Mouse (Mus musculus) retina, embryonic 14.5 days (tissue): Measurements from ENCODE around the gene Nrxn3.

ENCODE experiments used
- DNase-seq: peaks from one replicate; pipeline ENCODE4 v3.0.0-alpha.2; 2015; ENCODE audit warnings: low spot score

The Nrxn3 gene

DNA sequence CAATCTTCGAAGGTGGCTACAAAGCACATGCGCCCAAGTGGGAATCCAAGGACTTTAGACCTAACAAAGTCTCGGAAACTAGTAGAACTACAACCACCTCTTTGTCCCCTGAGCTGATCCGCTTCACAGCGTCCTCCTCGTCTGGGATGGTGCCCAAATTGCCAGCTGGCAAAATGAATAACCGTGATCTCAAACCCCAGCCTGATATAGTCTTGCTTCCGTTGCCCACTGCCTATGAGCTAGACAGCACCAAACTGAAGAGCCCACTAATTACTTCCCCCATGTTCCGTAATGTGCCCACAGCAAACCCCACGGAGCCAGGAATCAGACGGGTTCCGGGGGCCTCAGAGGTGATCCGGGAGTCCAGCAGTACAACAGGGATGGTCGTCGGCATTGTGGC is 1609.1 kb downstream of the Nrxn3 start:
- DNase-seq, result no peak

GRCm38 (mm10) chr12:90332459-90332858 is 1609.8 kb downstream of the Nrxn3 start:
- DNase-seq, result no peak

DNA sequence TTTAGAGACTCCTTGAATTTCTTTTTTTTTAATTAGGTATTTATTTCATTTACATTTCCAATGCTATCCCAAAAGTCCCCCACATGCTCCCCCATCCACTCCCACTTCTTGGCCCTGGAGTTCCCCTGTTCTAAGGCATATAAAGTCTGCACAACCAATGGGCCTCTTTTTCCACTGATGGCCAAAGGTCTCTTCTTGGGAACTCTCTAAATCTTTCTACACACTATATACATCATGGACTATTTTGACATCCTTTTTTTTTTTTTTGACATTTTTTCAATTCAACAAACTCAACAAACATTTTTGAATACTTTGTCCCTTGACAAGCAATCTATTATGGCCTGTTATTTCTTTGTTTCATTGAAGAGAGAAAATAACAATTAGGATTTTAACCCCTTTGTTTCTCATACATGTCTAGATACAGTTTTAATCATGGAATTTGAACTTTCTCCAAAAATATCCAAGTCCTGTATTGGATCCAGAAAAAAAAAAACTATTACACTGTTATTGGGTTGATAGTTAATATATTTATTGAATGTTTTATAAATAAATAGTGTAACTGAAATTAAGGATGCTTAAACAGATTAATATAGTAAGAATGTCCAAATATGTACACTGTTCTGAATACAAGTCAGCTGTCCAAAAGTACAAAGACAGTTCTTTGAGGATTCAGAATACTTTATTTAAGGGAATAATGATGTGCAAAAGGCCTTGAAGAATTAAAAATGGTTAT is 1615.0 kb downstream of the Nrxn3 start:
- no peak for DNase-seq

DNA sequence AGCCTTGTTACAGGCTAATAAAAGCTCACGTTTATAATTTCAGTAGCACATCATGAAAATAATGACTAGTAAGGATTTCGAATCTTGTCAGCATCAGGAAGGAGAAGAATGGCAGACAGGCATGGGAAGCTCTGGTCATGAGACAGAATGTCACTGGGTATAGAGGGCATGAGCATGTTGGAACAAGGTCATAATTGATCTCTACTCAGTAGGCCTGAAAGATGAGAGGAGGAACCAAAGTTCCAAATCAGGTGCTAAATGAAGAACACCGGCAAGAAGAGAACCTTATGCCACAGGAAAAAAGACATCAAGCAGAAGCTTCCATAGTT is 1615.5 kb downstream of the Nrxn3 start:
- no peak for DNase-seq
